Mouse (Mus musculus): ENCODE measurements at regions not wholly inside any gene's neighbourhood (a gene's known extent, or its start where the extent isn't known, plus 50 kb on each side); places are given as distances from the start of the nearest gene placed in this dataset.

- Histone ChIP-seq H3K9ac (no peak overlapping the region), H3K27me3 (no peaks in the 10 kb centered on the region), H3K36me3 (no peaks in the 10 kb centered on the region), H3K4me1 (peaks cover 9% of the 10 kb centered on the region; the same call in 1 of the 2 replicates), H3K9me3 (no peaks in the 10 kb centered on the region), H3K4me3 (no peak overlapping the region), H3K27ac (no peak overlapping the region), H3K4me2 (replicated peaks) (no peak overlapping the region)
- 81% methylated on average over 14 of the region's 14 CpGs for WGBS
- no peak for ATAC-seq (ENCODE audit: low FRiP score, low read depth)
Measured at GRCm38 (mm10) chr8:8220395-8221031, 440.5 kb downstream of the Efnb2 start.

GRCm38 (mm10) chr8:8219701-8220394 lies 441.2 kb downstream of the Efnb2 start:
- no peak overlapping the region for H3K27ac ChIP-seq
- 56% methylated on average over 12 of the region's 12 CpGs for WGBS

GRCm38 (mm10) chr8:8193036-8193435 lies 468.0 kb downstream of the Efnb2 start:
- WGBS: 62% methylated on average over 3 of the region's 3 CpGs
- no peak overlapping the region for H3K4me2 ChIP-seq (replicated peaks)
- no peaks in the 10 kb centered on the region for H3K36me3 ChIP-seq
- no peak for ATAC-seq (ENCODE audit: low FRiP score, low read depth)
- no peaks in the 10 kb centered on the region for H3K27me3 ChIP-seq
- no peak overlapping the region for H3K4me3 ChIP-seq
- no peaks in the 10 kb centered on the region for H3K9me3 ChIP-seq
- no peak overlapping the region for H3K9ac ChIP-seq
- no peak overlapping the region for H3K27ac ChIP-seq
- no peaks in the 10 kb centered on the region for H3K4me1 ChIP-seq

More at GRCm38 (mm10) chr8:8219701-8220394, 441.2 kb downstream of the Efnb2 start:
- H3K4me1 ChIP-seq: peaks cover 9% of the 10 kb centered on the region; the same call in 1 of the 2 replicates
- no peaks in the 10 kb centered on the region for H3K27me3 ChIP-seq
- no peak for ATAC-seq (ENCODE audit: low FRiP score, low read depth)
- H3K9ac ChIP-seq: no peak overlapping the region
- no peak overlapping the region for H3K4me2 ChIP-seq (replicated peaks)
- no peak overlapping the region for H3K4me3 ChIP-seq
- no peaks in the 10 kb centered on the region for H3K9me3 ChIP-seq
- H3K36me3 ChIP-seq: no peaks in the 10 kb centered on the region

GRCm38 (mm10) chr8:8186046-8186445 lies 475.0 kb downstream of the Efnb2 start:
- H3K4me2 ChIP-seq (replicated peaks): no peak overlapping the region
- no peak overlapping the region for H3K4me3 ChIP-seq
- H3K9ac ChIP-seq: no peak overlapping the region
- no peaks in the 10 kb centered on the region for H3K9me3 ChIP-seq
- WGBS: 66% methylated on average over 3 of the region's 3 CpGs
- no peaks in the 10 kb centered on the region for H3K36me3 ChIP-seq
- no peak for ATAC-seq (ENCODE audit: low FRiP score, low read depth)
- no peak overlapping the region for H3K27ac ChIP-seq
- no peaks in the 10 kb centered on the region for H3K27me3 ChIP-seq
- H3K4me1 ChIP-seq: no peaks in the 10 kb centered on the region

- no peaks in the 10 kb centered on the region for H3K27me3 ChIP-seq
- H3K36me3 ChIP-seq: no peaks in the 10 kb centered on the region
- H3K4me3 ChIP-seq: no peak overlapping the region
- H3K4me2 ChIP-seq (replicated peaks): no peak overlapping the region
- no peaks in the 10 kb centered on the region for H3K9me3 ChIP-seq
- ATAC-seq (ENCODE audit: low FRiP score, low read depth): no peak
- H3K27ac ChIP-seq: no peak overlapping the region
- no peaks in the 10 kb centered on the region for H3K4me1 ChIP-seq
- H3K9ac ChIP-seq: no peak overlapping the region
- 71% methylated on average over 6 of the region's 6 CpGs for WGBS
Measured at GRCm38 (mm10) chr8:8183233-8183622, 477.8 kb downstream of the Efnb2 start.

GRCm38 (mm10) chr8:8182616-8183232 lies 478.3 kb downstream of the Efnb2 start:
- Histone ChIP-seq H3K27ac (no peak overlapping the region), H3K9ac (no peak overlapping the region), H3K4me1 (no peaks in the 10 kb centered on the region), H3K27me3 (no peaks in the 10 kb centered on the region), H3K4me3 (no peak overlapping the region), H3K9me3 (no peaks in the 10 kb centered on the region), H3K36me3 (no peaks in the 10 kb centered on the region), H3K4me2 (replicated peaks) (no peak overlapping the region)
- ATAC-seq (ENCODE audit: low FRiP score, low read depth): no peak
- WGBS: 53% methylated on average over 4 of the region's 4 CpGs

- Histone ChIP-seq H3K9me3 (no peaks in the 10 kb centered on the region), H3K27me3 (no peaks in the 10 kb centered on the region), H3K4me3 (no peak overlapping the region), H3K4me1 (no peaks in the 10 kb centered on the region), H3K27ac (no peak overlapping the region), H3K4me2 (replicated peaks) (no peak overlapping the region), H3K9ac (no peak overlapping the region), H3K36me3 (no peaks in the 10 kb centered on the region)
- 81% methylated on average over 2 of the region's 2 CpGs for WGBS
- ATAC-seq (ENCODE audit: low FRiP score, low read depth): no peak
Measured at GRCm38 (mm10) chr8:8182108-8182507, 478.9 kb downstream of the Efnb2 start.

- no peak overlapping the region for H3K9ac ChIP-seq
- H3K27ac ChIP-seq: no peak overlapping the region
- H3K36me3 ChIP-seq: no peaks in the 10 kb centered on the region
- no peaks in the 10 kb centered on the region for H3K9me3 ChIP-seq
- ATAC-seq (ENCODE audit: low FRiP score, low read depth): no peak
- no peak overlapping the region for H3K4me2 ChIP-seq (replicated peaks)
- no peak overlapping the region for H3K4me3 ChIP-seq
- WGBS: 57% methylated on average over 2 of the region's 2 CpGs
- peaks cover 3% of the 10 kb centered on the region; the same call in 1 of the 2 replicates for H3K27me3 ChIP-seq
- no peaks in the 10 kb centered on the region for H3K4me1 ChIP-seq
Measured at GRCm38 (mm10) chr8:8174286-8174685, 486.8 kb downstream of the Efnb2 start.

GRCm38 (mm10) chr8:8168674-8169073 lies 492.4 kb downstream of the Efnb2 start:
- WGBS: 78% methylated on average over 6 of the region's 6 CpGs
- H3K27me3 ChIP-seq: no peaks in the 10 kb centered on the region
- no peak for ATAC-seq (ENCODE audit: low FRiP score, low read depth)
- H3K9ac ChIP-seq: no peak overlapping the region
- H3K4me2 ChIP-seq (replicated peaks): no peak overlapping the region
- H3K4me1 ChIP-seq: no peaks in the 10 kb centered on the region
- H3K9me3 ChIP-seq: no peaks in the 10 kb centered on the region
- no peaks in the 10 kb centered on the region for H3K36me3 ChIP-seq
- H3K4me3 ChIP-seq: no peak overlapping the region
- no peak overlapping the region for H3K27ac ChIP-seq

GRCm38 (mm10) chr8:8168250-8168649 lies 492.8 kb downstream of the Efnb2 start:
- no peak for ATAC-seq (ENCODE audit: low FRiP score, low read depth)
- Histone ChIP-seq H3K27ac (no peak overlapping the region), H3K9me3 (no peaks in the 10 kb centered on the region), H3K36me3 (no peaks in the 10 kb centered on the region), H3K4me1 (no peaks in the 10 kb centered on the region), H3K27me3 (no peaks in the 10 kb centered on the region), H3K4me2 (replicated peaks) (no peak overlapping the region), H3K9ac (no peak overlapping the region), H3K4me3 (no peak overlapping the region)
- WGBS: 76% methylated on average over 11 of the region's 11 CpGs

GRCm38 (mm10) chr8:8147527-8147926 lies 513.5 kb downstream of the Efnb2 start:
- ATAC-seq (ENCODE audit: low FRiP score, low read depth): no peak
- Histone ChIP-seq H3K9me3 (peaks cover 3% of the 10 kb centered on the region; the same call in 1 of the 2 replicates), H3K4me1 (no peaks in the 10 kb centered on the region), H3K27ac (no peak overlapping the region), H3K36me3 (no peaks in the 10 kb centered on the region), H3K4me2 (replicated peaks) (no peak overlapping the region), H3K9ac (no peak overlapping the region), H3K27me3 (no peaks in the 10 kb centered on the region), H3K4me3 (no peak overlapping the region)
- WGBS: 90% methylated on average over 5 of the region's 5 CpGs

- ATAC-seq (ENCODE audit: low FRiP score, low read depth): no peak
- no peaks in the 10 kb centered on the region for H3K36me3 ChIP-seq
- H3K4me2 ChIP-seq (replicated peaks): no peak overlapping the region
- WGBS: 66% methylated on average over 6 of the region's 6 CpGs
- H3K4me1 ChIP-seq: no peaks in the 10 kb centered on the region
- H3K27me3 ChIP-seq: no peaks in the 10 kb centered on the region
- H3K9ac ChIP-seq: no peak overlapping the region
- no peak overlapping the region for H3K27ac ChIP-seq
- H3K4me3 ChIP-seq: no peak overlapping the region
- H3K9me3 ChIP-seq: peaks cover 3% of the 10 kb centered on the region; the same call in 1 of the 2 replicates
Measured at GRCm38 (mm10) chr8:8142933-8143495, 518.0 kb downstream of the Efnb2 start.

All from limb, embryonic 13.5 days (tissue).